Mouse (Mus musculus): Measurements from ENCODE around the gene Dnase2a. TPM values are rescaled to one million over a fixed set of nuclear protein-coding genes. Genes with fewer than 3 reads are reported as not detected.

Gene Dnase2a
- polyA plus RNA-seq, 1 experiment from 2014 or later, result 24.0 TPM

GRCm38 (mm10) chr8:84893709-84894134 lies 14.6 kb upstream of the Dnase2a start, which contains the start of gene Gcdh:
Gcdh (minus strand) TSS chr8:84893921.
- Histone ChIP-seq H3K27me3 (replicated peaks; ENCODE audit: insufficient read depth, low read length) (no peaks in the 10 kb centered on the region), H3K4me1 (ENCODE audit: insufficient read depth, low read depth, low read length) (0 out of 2 replicates have a peak, but pooled peaks cover 4% of the 10 kb centered on the region), H3K4me3 (ENCODE audit: low read depth, low read length) (peak within 1 kb of the TSS; percentile 50), H3K27ac (ENCODE audit: low read length) (0 out of 2 replicates have a peak within 1 kb of the TSS, but pooled peaks have one; percentile 4), H3K9me3 (ENCODE audit: low read length) (no peaks in the 10 kb centered on the region), H3K4me2 (replicated peaks; ENCODE audit: low read depth, low read length) (peak within 1 kb of the TSS; percentile 81), H3K9ac (replicated peaks; ENCODE audit: low read depth) (peak within 1 kb of the TSS; percentile 45), H3K36me3 (ENCODE audit: insufficient read depth, low read length) (no peaks in the 10 kb centered on the region)
- WGBS, result under 1% methylated on average over 11 of the region's 11 CpGs
- TF ChIP-seq EP300 (IDR thresholded peaks at IDR 0.05) (peak; percentile 83), CTCF (IDR thresholded peaks at IDR 0.05) (no peak)
- peak; percentile 100 for ATAC-seq
- peak; percentile 99 for DNase-seq (ENCODE audit: low spot score)

- ATAC-seq (no peak), DNase-seq (ENCODE audit: low spot score) (no peak)
- Histone ChIP-seq H3K27ac (ENCODE audit: low read length) (no peak overlapping the region), H3K9me3 (ENCODE audit: low read length) (no peaks in the 10 kb centered on the region), H3K4me2 (replicated peaks; ENCODE audit: low read depth, low read length) (no peak overlapping the region), H3K36me3 (ENCODE audit: insufficient read depth, low read length) (no peaks in the 10 kb centered on the region), H3K4me3 (ENCODE audit: low read depth, low read length) (no peak overlapping the region), H3K9ac (replicated peaks; ENCODE audit: low read depth) (no peak overlapping the region), H3K27me3 (replicated peaks; ENCODE audit: insufficient read depth, low read length) (no peaks in the 10 kb centered on the region), H3K4me1 (ENCODE audit: insufficient read depth, low read depth, low read length) (0 out of 2 replicates have a peak, but pooled peaks cover 4% of the 10 kb centered on the region)
- no peak for TF ChIP-seq CTCF (IDR thresholded peaks at IDR 0.05)
- TF ChIP-seq EP300 (IDR thresholded peaks at IDR 0.05), result no peak
- 85% methylated on average over 5 of the region's 5 CpGs for WGBS
These were observed 12.4 kb upstream of the Dnase2a start for GRCm38 (mm10) chr8:84895963-84896362.

- Histone ChIP-seq H3K27me3 (replicated peaks; ENCODE audit: insufficient read depth, low read length) (0 out of 2 replicates have a peak, but pooled peaks cover 4% of the 10 kb centered on the region), H3K4me3 (ENCODE audit: low read depth, low read length) (no peak overlapping the region), H3K4me2 (replicated peaks; ENCODE audit: low read depth, low read length) (no peak overlapping the region), H3K27ac (ENCODE audit: low read length) (no peak overlapping the region), H3K36me3 (ENCODE audit: insufficient read depth, low read length) (no peaks in the 10 kb centered on the region), H3K9ac (replicated peaks; ENCODE audit: low read depth) (no peak overlapping the region), H3K4me1 (ENCODE audit: insufficient read depth, low read depth, low read length) (peaks cover 6% of the 10 kb centered on the region; the same call in 1 of the 2 replicates), H3K9me3 (ENCODE audit: low read length) (no peaks in the 10 kb centered on the region)
- DNase-seq (ENCODE audit: low spot score) (no peak), ATAC-seq (no peak)
- TF ChIP-seq EP300 (IDR thresholded peaks at IDR 0.05), result no peak
- TF ChIP-seq CTCF (IDR thresholded peaks at IDR 0.05), result no peak
- WGBS, result 63% methylated on average over 4 of the region's 4 CpGs
These were observed 7.3 kb upstream of the Dnase2a start for GRCm38 (mm10) chr8:84901071-84901470.

GRCm38 (mm10) chr8:84901752-84902151 lies 6.6 kb upstream of the Dnase2a start, which contains the start of gene Klf1:
Klf1 (plus strand) TSS chr8:84901928.
- Histone ChIP-seq H3K9me3 (ENCODE audit: low read length) (no peaks in the 10 kb centered on the region), H3K27me3 (replicated peaks; ENCODE audit: insufficient read depth, low read length) (0 out of 2 replicates have a peak, but pooled peaks cover 4% of the 10 kb centered on the region), H3K9ac (replicated peaks; ENCODE audit: low read depth) (peak within 1 kb of the TSS; percentile 29; the same call in 1 of the 2 replicates), H3K36me3 (ENCODE audit: insufficient read depth, low read length) (no peaks in the 10 kb centered on the region), H3K4me1 (ENCODE audit: insufficient read depth, low read depth, low read length) (peaks cover 6% of the 10 kb centered on the region; the same call in 1 of the 2 replicates), H3K4me3 (ENCODE audit: low read depth, low read length) (peak within 1 kb of the TSS; percentile 48), H3K4me2 (replicated peaks; ENCODE audit: low read depth, low read length) (peak within 1 kb of the TSS; percentile 99), H3K27ac (ENCODE audit: low read length) (no peak within 1 kb of the TSS)
- TF ChIP-seq CTCF (IDR thresholded peaks at IDR 0.05) (no peak), EP300 (IDR thresholded peaks at IDR 0.05) (no peak)
- DNase-seq (ENCODE audit: low spot score) (no peak), ATAC-seq (no peak)
- 60% methylated on average over 3 of the region's 3 CpGs for WGBS

- Histone ChIP-seq H3K4me3 (ENCODE audit: low read depth, low read length) (peak overlapping the region; percentile 48), H3K9me3 (ENCODE audit: low read length) (no peaks in the 10 kb centered on the region), H3K27ac (ENCODE audit: low read length) (no peak overlapping the region), H3K4me2 (replicated peaks; ENCODE audit: low read depth, low read length) (peak overlapping the region; percentile 99), H3K36me3 (ENCODE audit: insufficient read depth, low read length) (no peaks in the 10 kb centered on the region), H3K27me3 (replicated peaks; ENCODE audit: insufficient read depth, low read length) (0 out of 2 replicates have a peak, but pooled peaks cover 4% of the 10 kb centered on the region), H3K4me1 (ENCODE audit: insufficient read depth, low read depth, low read length) (peaks cover 6% of the 10 kb centered on the region; the same call in 1 of the 2 replicates), H3K9ac (replicated peaks; ENCODE audit: low read depth) (peak overlapping the region; percentile 29; the same call in 1 of the 2 replicates)
- 4% methylated on average over 24 of the region's 24 CpGs for WGBS
- 0 out of 2 replicates have a peak, but pooled peaks have one; percentile 0 for ATAC-seq
- peak; percentile 19 for DNase-seq (ENCODE audit: low spot score)
- TF ChIP-seq EP300 (IDR thresholded peaks at IDR 0.05) (no peak), CTCF (IDR thresholded peaks at IDR 0.05) (no peak)
These were observed 5.9 kb upstream of the Dnase2a start for GRCm38 (mm10) chr8:84902367-84902919.

GRCm38 (mm10) chr8:84902920-84903661 lies 5.3 kb upstream of the Dnase2a start:
- H3K9ac ChIP-seq (replicated peaks; ENCODE audit: low read depth), result peak overlapping the region; percentile 29
- H3K27me3 ChIP-seq (replicated peaks; ENCODE audit: insufficient read depth, low read length), result 0 out of 2 replicates have a peak, but pooled peaks cover 4% of the 10 kb centered on the region
- WGBS, result 3% methylated on average over 59 of the region's 68 CpGs
- ATAC-seq (peak; percentile 95), DNase-seq (ENCODE audit: low spot score) (peak; percentile 94)
- H3K4me2 ChIP-seq (replicated peaks; ENCODE audit: low read depth, low read length), result peak overlapping the region; percentile 99
- H3K36me3 ChIP-seq (ENCODE audit: insufficient read depth, low read length), result no peaks in the 10 kb centered on the region
- TF ChIP-seq CTCF (IDR thresholded peaks at IDR 0.05) (peak; percentile 93), EP300 (IDR thresholded peaks at IDR 0.05) (no peak)
- peak overlapping the region; percentile 48 for H3K4me3 ChIP-seq (ENCODE audit: low read depth, low read length)
- peak overlapping the region; percentile 77 for H3K27ac ChIP-seq (ENCODE audit: low read length)
- H3K9me3 ChIP-seq (ENCODE audit: low read length), result no peaks in the 10 kb centered on the region
- H3K4me1 ChIP-seq (ENCODE audit: insufficient read depth, low read depth, low read length), result peaks cover 6% of the 10 kb centered on the region; the same call in 1 of the 2 replicates

Data from lung, postnatal 0 days (tissue).